In genomic region chr2:90885218-90886041, GRCm38 (mm10) we compare ENCODE assay signal across 8 mouse cellular contexts. TPM values are rescaled to one million over a fixed set of nuclear protein-coding genes. Genes with fewer than 3 reads are reported as not detected.
DNase-seq lines count a peak whose midpoint lies in the region; ATAC-seq and TF ChIP-seq lines count a peak whose summit lies in the region.

Gene C1qtnf4, plus strand, starts transcription at chr2:90885860.

- no peak for TF ChIP-seq CTCF in lung, adult 2 months (IDR thresholded peaks at IDR 0.05; ENCODE audit: insufficient read depth, low read length)
- no peak for TF ChIP-seq CTCF in midbrain, postnatal 0 days (IDR thresholded peaks at IDR 0.05)

- DNase-seq in lung, adult 2 months = no peak
- DNase-seq in cerebellum, postnatal 25 days = peak; percentile 81 to 85
- DNase-seq in layer of hippocampus, postnatal 36 days = peak; percentile 53 to 56
- peak; percentile 63 for DNase-seq in midbrain, postnatal 0 days (ENCODE audit: low spot score)
- DNase-seq in yolk sac, embryonic 10.5 days (ENCODE audit: low spot score) = no peak

- no peak for TF ChIP-seq POLR2A in lung, adult 2 months (IDR thresholded peaks at IDR 0.05; ENCODE audit: borderline replicate concordance, extremely low read depth, low read depth, low read length)

- H3K4me2 ChIP-seq in lung, embryonic 15.5 days = peak within 1 kb of the TSS; percentile 83
- H3K4me2 ChIP-seq in heart, embryonic 15.5 days = peak within 1 kb of the TSS; percentile 98
- peak within 1 kb of the TSS; percentile 79 for H3K4me2 ChIP-seq in midbrain, postnatal 0 days (ENCODE audit: low read depth, low read length, poor library complexity, severe bottlenecking)

- no peak within 1 kb of the TSS for H3K27ac ChIP-seq in lung, embryonic 15.5 days
- H3K27ac ChIP-seq in heart, embryonic 15.5 days = no peak within 1 kb of the TSS
- H3K27ac ChIP-seq in midbrain, postnatal 0 days (ENCODE audit: low read depth, low read length) = peak within 1 kb of the TSS; percentile 94

- no peaks in the 10 kb centered on the region for H3K9me3 ChIP-seq in lung, embryonic 15.5 days
- no peaks in the 10 kb centered on the region for H3K9me3 ChIP-seq in heart, embryonic 15.5 days (replicated peaks)
- no peaks in the 10 kb centered on the region for H3K9me3 ChIP-seq in midbrain, postnatal 0 days (ENCODE audit: low read length)

- 2% methylated on average over 38 of the region's 45 CpGs for WGBS in lung, embryonic 15.5 days
- 3% methylated on average over 45 of the region's 45 CpGs for WGBS in lung, adult 2 months
- 2% methylated on average over 45 of the region's 45 CpGs for WGBS in heart, embryonic 15.5 days
- WGBS in midbrain, postnatal 0 days = under 1% methylated on average over 45 of the region's 45 CpGs

- H3K27me3 ChIP-seq in lung, embryonic 15.5 days = peaks cover 66% of the 10 kb centered on the region
- peaks cover 46% of the 10 kb centered on the region for H3K27me3 ChIP-seq in heart, embryonic 15.5 days
- no peaks in the 10 kb centered on the region for H3K27me3 ChIP-seq in midbrain, postnatal 0 days (ENCODE audit: insufficient read depth, low read length)

- H3K4me3 ChIP-seq in lung, embryonic 15.5 days = peak within 1 kb of the TSS; percentile 44
- H3K4me3 ChIP-seq in lung, adult 2 months (replicated peaks; ENCODE audit: extremely low read depth, low read depth, low read length) = no peak within 1 kb of the TSS
- peak within 1 kb of the TSS; percentile 60 for H3K4me3 ChIP-seq in heart, embryonic 15.5 days
- peak within 1 kb of the TSS; percentile 68 for H3K4me3 ChIP-seq in midbrain, postnatal 0 days (ENCODE audit: low read depth, low read length)

- H3K4me1 ChIP-seq in lung, embryonic 15.5 days = peaks cover 26% of the 10 kb centered on the region
- no peaks in the 10 kb centered on the region; the same call in 1 of the 2 replicates for H3K4me1 ChIP-seq in lung, adult 2 months (ENCODE audit: control insufficient read depth, insufficient read depth, low read length)
- H3K4me1 ChIP-seq in heart, embryonic 15.5 days (replicated peaks) = peaks cover 31% of the 10 kb centered on the region
- H3K4me1 ChIP-seq in midbrain, postnatal 0 days (ENCODE audit: insufficient read depth, low read length) = peaks cover 11% of the 10 kb centered on the region

- H3K9ac ChIP-seq in lung, embryonic 15.5 days = peak within 1 kb of the TSS; percentile 20; the same call in 1 of the 2 replicates
- H3K9ac ChIP-seq in heart, embryonic 15.5 days = peak within 1 kb of the TSS; percentile 70
- H3K9ac ChIP-seq in midbrain, postnatal 0 days (replicated peaks; ENCODE audit: low read length, poor library complexity, severe bottlenecking) = peak within 1 kb of the TSS; percentile 89

- no peak for ATAC-seq in lung, embryonic 15.5 days (ENCODE audit: borderline replicate concordance, extremely low read depth, low FRiP score, low TSS enrichment)
- ATAC-seq in heart, embryonic 15.5 days (replicated peaks; ENCODE audit: insufficient number of reproducible peaks, insufficient read depth, low FRiP score, low read depth) = peak; percentile 36; the same call in 1 of the 2 replicates
- peak; percentile 77 for ATAC-seq in midbrain, postnatal 0 days (ENCODE audit: low FRiP score)
- ATAC-seq in erythroid progenitor cell, adult 5-6 weeks (replicated peaks; ENCODE audit: low FRiP score, poor library complexity, severe bottlenecking) = no peak

- H3K36me3 ChIP-seq in lung, embryonic 15.5 days = no peaks in the 10 kb centered on the region
- no peaks in the 10 kb centered on the region for H3K36me3 ChIP-seq in heart, embryonic 15.5 days
- H3K36me3 ChIP-seq in midbrain, postnatal 0 days (ENCODE audit: insufficient read depth, low read length) = peaks cover 2% of the 10 kb centered on the region; the same call in 1 of the 2 replicates

RNA-seq across cellular contexts. Expression of gene C1qtnf4, which starts in this region (rescaled TPM):
- polyA plus RNA-seq in lung, embryonic 15.5 days (2015; fragmentation: Nextera tagmentation; extraction: Ambion mirVana) = 4.0 TPM in 2 replicates
- 4.9 and 6.6 TPM in 2 replicates for polyA plus RNA-seq in lung, adult 2 months (2012; rRNA removed)
- polyA plus RNA-seq in heart, embryonic 15.5 days (2015; fragmentation: Nextera tagmentation; extraction: Ambion mirVana) = 11.4 and 14.5 TPM in 2 replicates
- 100 to 1,000 TPM; 195 to 200 TPM for total RNA-seq in layer of hippocampus, postnatal 36 days (2021)
- total RNA-seq in midbrain, postnatal 0 days (2014; rRNA removed) = 488 and 629 TPM in 2 replicates
- 245 and 271 TPM in 2 replicates for polyA plus RNA-seq in midbrain, postnatal 0 days (2015; fragmentation: Nextera tagmentation; extraction: Ambion mirVana)
- total RNA-seq in erythroid progenitor cell, adult 5-6 weeks (2015; ENCODE audit: low replicate concordance) = not detected in 2 replicates
- total RNA-seq in erythroid progenitor cell, adult 5-6 weeks (2017; ENCODE audit: low replicate concordance) = not detected in 2 replicates

Comparison
In these comparisons a context has a peak if more than half of its experiments do, and no peak if none do; other contexts are left out.
1. RNA of gene C1qtnf4 (total RNA-seq): 488 to 629 TPM in midbrain, postnatal 0 days and 195 to 200 TPM in layer of hippocampus, postnatal 36 days; not detected in erythroid progenitor cell, adult 5-6 weeks; every median in the first group is over 100 times any median in the second.
2. RNA of gene C1qtnf4 (polyA plus RNA-seq): 245 to 271 TPM in midbrain, postnatal 0 days; 11.4 to 14.5 TPM in heart, embryonic 15.5 days, 4.9 to 6.6 TPM in lung, adult 2 months and 4.0 TPM in lung, embryonic 15.5 days; every median in the first group is over 10 times any median in the second.
3. ATAC-seq: peak in heart, embryonic 15.5 days (single experiment) and midbrain, postnatal 0 days (single experiment); none in lung, embryonic 15.5 days (single experiment) and erythroid progenitor cell, adult 5-6 weeks (single experiment).
4. H3K9ac ChIP-seq: peak in every context shown above with its lines; median percentile 89 in midbrain, postnatal 0 days; 70 in heart, embryonic 15.5 days; 20 in lung, embryonic 15.5 days.
5. DNase-seq: peak in cerebellum, postnatal 25 days (2 of 2), layer of hippocampus, postnatal 36 days (2 of 2) and midbrain, postnatal 0 days (single experiment); none in lung, adult 2 months (single experiment) and yolk sac, embryonic 10.5 days (single experiment).
6. Peak in every context shown above with its lines, with median percentiles within 50 percentile points of each other: H3K4me2 ChIP-seq.